Mouse (Mus musculus) layer of hippocampus, adult 11-12 months (tissue): Measurements from ENCODE around the gene Trdmt1.
"Not testable (repeated sequence)": the region's sequence is repeated elsewhere in the genome, so short reads cannot be mapped to it uniquely, and the experiment has no call there.

Experiments used
- DNase-seq: peaks from one replicate; pipeline ENCODE4 v3.0.0; 2022; ENCODE audit warnings: low spot score

Gene Trdmt1

GRCm38 (mm10) chr2:13544193-13544824 is at the start of gene Trdmt1:
Gene Trdmt1, minus strand, starts transcription at chr2:13544668.
- DNase-seq = peak; percentile 78

GRCm38 (mm10) chr2:13593328-13593727 is 48.9 kb upstream of the Trdmt1 start:
- DNase-seq = no peak

GRCm38 (mm10) chr2:13583746-13584145 is 39.3 kb upstream of the Trdmt1 start:
- DNase-seq = not testable (repeated sequence)

- no peak for DNase-seq
Measured at GRCm38 (mm10) chr2:13582184-13582583, 37.7 kb upstream of the Trdmt1 start.

- DNase-seq = no peak
Measured at GRCm38 (mm10) chr2:13579991-13580390, 35.5 kb upstream of the Trdmt1 start.

- no peak for DNase-seq
Measured at GRCm38 (mm10) chr2:13579315-13579714, 34.8 kb upstream of the Trdmt1 start.

GRCm38 (mm10) chr2:13578473-13579152 is 34.1 kb upstream of the Trdmt1 start:
- DNase-seq = no peak

GRCm38 (mm10) chr2:13577399-13577798 is 32.9 kb upstream of the Trdmt1 start:
- no peak for DNase-seq

GRCm38 (mm10) chr2:13575926-13576325 is 31.5 kb upstream of the Trdmt1 start:
- DNase-seq = no peak

- DNase-seq = peak; percentile 80
Measured at GRCm38 (mm10) chr2:13575287-13575801, 30.9 kb upstream of the Trdmt1 start.

GRCm38 (mm10) chr2:13574801-13575150 is 30.3 kb upstream of the Trdmt1 start:
- DNase-seq = no peak

GRCm38 (mm10) chr2:13574066-13574800 is 29.8 kb upstream of the Trdmt1 start:
- peak; percentile 34 for DNase-seq

GRCm38 (mm10) chr2:13573408-13574065 is 29.1 kb upstream of the Trdmt1 start, which contains the start of gene Vim:
Gene Vim, plus strand, starts transcription at chr2:13573927.
- peak; percentile 69 for DNase-seq

- no peak for DNase-seq
Measured at GRCm38 (mm10) chr2:13572647-13573407, 28.4 kb upstream of the Trdmt1 start.

GRCm38 (mm10) chr2:13572101-13572553 is 27.7 kb upstream of the Trdmt1 start:
- DNase-seq = no peak

- DNase-seq = no peak
Measured at GRCm38 (mm10) chr2:13570122-13570521, 25.7 kb upstream of the Trdmt1 start.

- DNase-seq = no peak
Measured at GRCm38 (mm10) chr2:13560396-13560795, 15.9 kb upstream of the Trdmt1 start.

- DNase-seq = no peak
Measured at GRCm38 (mm10) chr2:13559729-13560128, 15.3 kb upstream of the Trdmt1 start.

GRCm38 (mm10) chr2:13559303-13559702 is 14.8 kb upstream of the Trdmt1 start:
- DNase-seq = no peak

- DNase-seq = no peak
Measured at GRCm38 (mm10) chr2:13558607-13559262, 14.3 kb upstream of the Trdmt1 start.
